In the genomic region with DNA sequence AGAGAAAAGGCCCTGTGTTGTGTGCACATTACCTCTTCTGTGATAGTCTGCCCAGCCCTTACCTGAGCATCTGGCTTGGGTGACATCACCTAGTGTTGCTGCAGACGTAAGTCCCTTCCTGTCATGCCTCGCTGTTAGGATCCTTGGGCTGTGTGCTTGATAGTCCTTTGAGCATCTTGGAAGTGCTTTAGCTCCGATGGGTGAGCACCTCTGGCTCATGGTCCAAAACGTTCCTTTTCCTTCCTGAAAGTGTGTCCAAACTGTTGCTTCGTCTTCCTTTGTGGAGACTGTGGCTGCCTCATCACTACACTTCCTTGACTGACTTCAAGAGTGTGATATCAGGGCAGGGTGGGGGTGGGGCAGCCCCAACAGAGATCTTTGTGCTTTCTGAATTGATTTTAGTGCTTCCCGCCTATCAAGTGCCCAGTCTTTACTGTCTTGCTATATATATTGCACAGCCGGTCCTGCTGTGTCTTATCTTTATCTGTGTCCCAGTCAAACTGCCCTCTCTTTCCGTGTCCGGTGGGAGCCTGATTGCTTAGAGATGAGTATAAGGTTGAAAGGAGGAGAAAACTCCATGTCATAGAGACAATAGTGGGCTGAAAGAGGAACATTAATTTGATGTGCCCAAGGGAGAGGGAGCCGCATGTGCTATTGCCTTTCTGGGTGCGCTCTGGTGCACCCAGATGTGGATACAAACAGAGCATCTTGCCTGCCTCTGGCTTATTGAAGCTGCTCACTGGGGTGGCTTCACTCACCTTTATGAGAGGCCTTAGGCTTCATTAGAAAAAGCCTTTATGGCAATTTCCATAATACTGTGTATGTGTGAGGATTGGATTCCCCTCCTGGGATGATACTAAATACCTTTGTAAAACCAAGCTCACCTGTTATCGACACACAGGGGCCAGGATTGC, we compare ENCODE assay signal across 11 mouse cellular contexts.
A peak's percentile ranks its signal among the peaks of the same experiment; 100 is the strongest.
DNase-seq lines count a peak whose midpoint lies in the region; ATAC-seq and TF ChIP-seq lines count a peak whose summit lies in the region.
"Had no signal": no experiment of that assay in that cellular context is flagged by ENCODE, and none has a peak within 500 bp of the region (broad histone marks: within the 10 kb centered on the region; RNA-seq: fewer than 3 reads in every experiment).

No protein-coding gene starts in this region.

- H3K9me3 ChIP-seq in kidney, embryonic 15.5 days (replicated peaks), result no peaks in the 10 kb centered on the region
- H3K9me3 ChIP-seq in kidney, embryonic 14.5 days (ENCODE audit: control insufficient read depth, low read length), result no peaks in the 10 kb centered on the region
- no peaks in the 10 kb centered on the region for H3K9me3 ChIP-seq in hindbrain, embryonic 12.5 days (replicated peaks)
- no peaks in the 10 kb centered on the region for H3K9me3 ChIP-seq in liver, embryonic 14.5 days (ENCODE audit: control insufficient read depth, low read length)

- H3K4me2 ChIP-seq in kidney, embryonic 15.5 days, result no peak overlapping the region
- H3K4me2 ChIP-seq in kidney, embryonic 14.5 days (replicated peaks; ENCODE audit: low read depth, low read length), result no peak overlapping the region
- no peak overlapping the region for H3K4me2 ChIP-seq in hindbrain, embryonic 12.5 days (replicated peaks)
- H3K4me2 ChIP-seq in liver, embryonic 14.5 days (ENCODE audit: low read depth), result no peak overlapping the region

- H3K4me1 ChIP-seq in kidney, embryonic 15.5 days, result peaks cover 21% of the 10 kb centered on the region
- peaks cover 15% of the 10 kb centered on the region for H3K4me1 ChIP-seq in kidney, embryonic 14.5 days (ENCODE audit: control insufficient read depth, insufficient read depth, low read length)
- peaks cover 15% of the 10 kb centered on the region for H3K4me1 ChIP-seq in hindbrain, embryonic 12.5 days
- peaks cover 9 to 31% of the 10 kb centered on the region in 2 experiments; a peak in 3 of 4 replicates for H3K4me1 ChIP-seq in liver, embryonic 14.5 days (replicated peaks; ENCODE audit: control insufficient read depth in 2 of 2, insufficient read depth in 2 of 2, low read length in 1 of 2)

- no peak for TF ChIP-seq CTCF in liver, embryonic 14.5 days (IDR thresholded peaks at IDR 0.05; ENCODE audit: low read depth)

- intact Hi-C loops in heart, postnatal 25 days (cut with DNase I), result no loop called here
- intact Hi-C loops in heart, postnatal 10 days (cut with DNase I), result no loop called here

- TF ChIP-seq EP300 in liver, embryonic 14.5 days (IDR thresholded peaks at IDR 0.05; ENCODE audit: low read depth), result no peak

- H3K4me3 ChIP-seq in kidney, embryonic 15.5 days (replicated peaks), result no peak overlapping the region
- no peak overlapping the region for H3K4me3 ChIP-seq in kidney, embryonic 14.5 days (ENCODE audit: low read length)
- H3K4me3 ChIP-seq in hindbrain, embryonic 12.5 days, result no peak overlapping the region
- no peak overlapping the region for H3K4me3 ChIP-seq in liver, embryonic 14.5 days (ENCODE audit: insufficient read depth in 1 of 2, low read depth in 2 of 2, low read length in 2 of 2)

- H3K27me3 ChIP-seq in kidney, embryonic 15.5 days, result no peaks in the 10 kb centered on the region
- no peaks in the 10 kb centered on the region for H3K27me3 ChIP-seq in kidney, embryonic 14.5 days (ENCODE audit: control insufficient read depth, insufficient read depth, low read length)
- no peaks in the 10 kb centered on the region for H3K27me3 ChIP-seq in hindbrain, embryonic 12.5 days
- H3K27me3 ChIP-seq in liver, embryonic 14.5 days (ENCODE audit: control insufficient read depth, insufficient read depth, low read length), result no peaks in the 10 kb centered on the region

- H3K36me3 ChIP-seq in kidney, embryonic 15.5 days, result no peaks in the 10 kb centered on the region
- H3K36me3 ChIP-seq in kidney, embryonic 14.5 days (ENCODE audit: control insufficient read depth, insufficient read depth, low read length), result no peaks in the 10 kb centered on the region
- H3K36me3 ChIP-seq in hindbrain, embryonic 12.5 days, result no peaks in the 10 kb centered on the region
- H3K36me3 ChIP-seq in liver, embryonic 14.5 days (replicated peaks; ENCODE audit: control insufficient read depth, insufficient read depth, low read depth), result no peaks in the 10 kb centered on the region

- H3K27ac ChIP-seq in kidney, embryonic 15.5 days, result peak overlapping the region; percentile 38
- H3K27ac ChIP-seq in kidney, embryonic 14.5 days (ENCODE audit: low read depth, low read length), result no peak overlapping the region
- H3K27ac ChIP-seq in hindbrain, embryonic 12.5 days, result no peak overlapping the region
- no peak overlapping the region for H3K27ac ChIP-seq in liver, embryonic 14.5 days

- 52% methylated on average over 12 of the region's 12 CpGs for WGBS in kidney, embryonic 15.5 days
- 50% methylated on average over 12 of the region's 12 CpGs for WGBS in kidney, embryonic 14.5 days
- 55% methylated on average over 12 of the region's 12 CpGs for WGBS in hindbrain, embryonic 12.5 days
- 31% methylated on average over 12 of the region's 12 CpGs for WGBS in liver, embryonic 14.5 days (ENCODE audit: insufficient replicate concordance)

- no peak for ATAC-seq in kidney, embryonic 15.5 days (replicated peaks; ENCODE audit: low FRiP score)
- ATAC-seq in kidney, embryonic 14.5 days (ENCODE audit: low FRiP score, low TSS enrichment), result no peak
- peak; percentile 45 for ATAC-seq in CD4-positive, CD25-positive, alpha-beta regulatory T cell, adult 4 months
- ATAC-seq in hindbrain, embryonic 12.5 days (ENCODE audit: low FRiP score), result peak; percentile 16; the same call in 1 of the 2 replicates
- ATAC-seq in liver, embryonic 14.5 days (ENCODE audit: insufficient read depth), result peak; percentile 30; the same call in 1 of the 2 replicates
- no peak for ATAC-seq in granulocyte monocyte progenitor cell, adult 5-6 weeks (replicated peaks; ENCODE audit: poor library complexity, severe bottlenecking)
- ATAC-seq: lung, postnatal 0 days had no signal

- no peak overlapping the region for H3K9ac ChIP-seq in kidney, embryonic 15.5 days
- H3K9ac ChIP-seq in kidney, embryonic 14.5 days (ENCODE audit: low read depth, low read length), result no peak overlapping the region
- no peak overlapping the region for H3K9ac ChIP-seq in hindbrain, embryonic 12.5 days
- H3K9ac ChIP-seq in liver, embryonic 14.5 days (replicated peaks), result no peak overlapping the region

- DNase-seq in liver, embryonic 14.5 days (ENCODE audit: low read depth in 3 of 3, low spot score in 3 of 3), result no peak
- no peak for DNase-seq in heart, postnatal 25 days (ENCODE audit: low spot score)
- no peak for DNase-seq in heart, postnatal 10 days
- DNase-seq: cerebellum, adult 18-20 months; layer of hippocampus, postnatal 36 days had no signal

Comparison
In these comparisons a context has a peak if more than half of its experiments do, and no peak if none do; other contexts are left out.
1. ATAC-seq: peak in CD4-positive, CD25-positive, alpha-beta regulatory T cell, adult 4 months (single experiment), hindbrain, embryonic 12.5 days (single experiment) and liver, embryonic 14.5 days (single experiment); none in kidney, embryonic 15.5 days (single experiment), kidney, embryonic 14.5 days (single experiment) and granulocyte monocyte progenitor cell, adult 5-6 weeks (single experiment).